Mouse (Mus musculus) frontal cortex, adult 2 months (tissue): Measurements from ENCODE around the gene Klhl12. TPM values are rescaled to one million over a fixed set of nuclear protein-coding genes. Genes with fewer than 3 reads are reported as not detected.
"Not testable (repeated sequence)": the region's sequence is repeated elsewhere in the genome, so short reads cannot be mapped to it uniquely, and the experiment has no call there.

Experiments used
- DNase-seq, 2 experiments: peaks; one replicate each; pipeline ENCODE4 v3.0.0; 2022; ENCODE audit warnings: low spot score in 1 of 2; ENCODE audit errors: extremely low spot score in 1 of 2
- polyA plus RNA-seq: library from polyadenylated mRNA; depleted of rRNA; stranded (reverse); fragments of >200 nt; gene quantifications from 2 replicates; pipeline ENCODE4 v1.2.3, GENCODE M21; 2012; rRNA removed

Gene Klhl12
- polyA plus RNA-seq = 26.5 and 28.4 TPM in 2 replicates

- DNase-seq = peak; percentile 89 to 97
Observed at GRCm38 (mm10) chr1:134454904-134455824, at the start of gene Klhl12. Klhl12 (plus strand) TSS chr1:134455531.

DNA sequence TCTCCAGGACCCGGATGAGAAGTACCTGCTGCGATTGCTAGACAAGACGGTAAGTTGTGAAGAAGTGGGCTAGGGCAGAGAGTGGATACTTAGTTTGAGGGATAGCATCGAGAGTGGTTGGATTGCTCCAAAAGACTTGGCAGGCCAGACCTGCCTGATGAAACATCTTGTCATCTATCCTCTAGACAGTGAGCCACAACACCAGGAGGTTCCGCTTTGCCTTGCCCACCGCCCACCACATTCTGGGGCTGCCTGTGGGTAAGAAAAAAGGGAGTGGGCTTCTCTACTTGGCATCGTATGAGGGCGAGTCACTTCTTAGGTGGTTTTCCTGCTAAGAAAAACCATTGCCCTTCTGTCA lies 48.9 kb upstream of the Klhl12 start:
- DNase-seq = no peak

DNA sequence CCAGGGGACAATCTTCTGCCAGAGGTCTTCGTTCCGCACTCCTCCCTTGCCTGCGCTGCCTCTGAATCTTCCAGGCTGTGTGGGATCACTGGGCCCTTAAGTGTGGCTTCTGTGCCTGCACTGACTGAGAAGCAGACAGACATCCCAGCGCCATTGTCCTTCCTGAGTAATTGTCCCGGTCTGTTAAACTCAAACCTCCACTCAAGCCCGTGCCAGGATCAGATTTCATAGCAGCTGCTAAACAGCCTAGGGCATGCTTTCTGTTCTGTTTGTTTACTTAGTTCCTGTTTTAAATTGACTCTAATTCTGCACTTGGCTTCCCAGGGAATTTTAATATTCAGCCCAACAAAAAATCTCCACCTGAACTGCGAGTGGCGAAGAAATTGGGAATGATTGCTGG lies 47.3 kb upstream of the Klhl12 start:
- DNase-seq = no peak

GRCm38 (mm10) chr1:134411706-134412629 lies 43.4 kb upstream of the Klhl12 start:
- no peak for DNase-seq

DNA sequence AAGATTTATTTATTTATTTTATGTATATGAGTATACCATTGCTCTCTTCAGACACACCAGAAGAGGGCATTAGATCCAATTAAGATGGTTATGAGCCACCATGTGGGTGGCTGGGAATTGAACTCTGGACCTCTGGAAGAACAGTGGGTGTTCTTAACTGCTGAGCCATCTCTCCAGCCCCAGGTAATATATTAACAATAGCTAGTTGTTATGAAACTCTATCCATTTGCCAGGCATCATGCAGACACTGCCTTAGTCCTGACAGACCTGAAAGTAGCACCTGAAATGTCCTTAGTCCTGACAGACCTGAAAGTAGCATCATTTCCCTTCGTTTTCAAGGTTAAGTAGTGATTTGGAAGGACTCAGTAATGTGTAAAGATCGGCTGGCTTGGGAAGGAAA lies 41.3 kb upstream of the Klhl12 start:
- DNase-seq = no peak

- no peak for DNase-seq
Observed at GRCm38 (mm10) chr1:134414501-134415167, 40.7 kb upstream of the Klhl12 start.

DNA sequence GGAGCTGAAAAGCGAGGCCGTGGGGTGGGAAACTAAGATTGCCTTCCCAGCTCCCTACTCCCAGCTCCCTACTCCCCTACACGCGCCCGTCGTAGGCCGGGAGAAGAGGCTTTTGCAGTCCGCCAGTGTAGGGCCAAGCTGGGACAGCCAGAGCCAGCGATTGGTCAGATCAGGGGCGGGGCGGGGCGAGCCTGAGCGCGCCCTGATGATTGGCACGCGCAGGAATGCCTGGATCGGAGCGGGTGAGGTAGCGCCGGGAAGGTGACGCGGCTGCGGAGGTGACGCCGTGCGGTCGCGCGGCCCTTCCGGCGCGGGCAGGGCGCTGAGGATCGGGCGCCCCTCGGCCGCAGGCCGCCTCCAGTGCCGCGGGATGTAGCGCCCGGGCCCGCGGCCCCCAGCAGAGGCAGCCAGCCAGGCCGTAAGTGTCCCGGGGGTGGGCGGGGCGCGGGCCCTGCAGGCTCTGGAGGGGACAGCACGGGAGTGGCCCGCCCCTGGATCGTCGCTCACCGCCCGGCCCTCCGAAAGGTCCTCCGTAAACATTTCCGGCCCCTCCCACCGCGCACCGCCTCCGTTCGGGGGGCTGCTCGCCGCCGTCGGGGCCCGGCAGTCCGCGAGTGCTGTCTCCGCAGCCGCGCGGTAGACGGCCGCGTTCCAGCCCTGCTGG lies 40.0 kb upstream of the Klhl12 start, which contains the start of gene Adipor1:
Gene Adipor1 (plus strand): TSS at position 211 of the 664 bp plus-strand sequence.
- peak; percentile 96 to 98 for DNase-seq

- DNase-seq = no peak
Observed at GRCm38 (mm10) chr1:134418414-134418975, 36.8 kb upstream of the Klhl12 start.

DNA sequence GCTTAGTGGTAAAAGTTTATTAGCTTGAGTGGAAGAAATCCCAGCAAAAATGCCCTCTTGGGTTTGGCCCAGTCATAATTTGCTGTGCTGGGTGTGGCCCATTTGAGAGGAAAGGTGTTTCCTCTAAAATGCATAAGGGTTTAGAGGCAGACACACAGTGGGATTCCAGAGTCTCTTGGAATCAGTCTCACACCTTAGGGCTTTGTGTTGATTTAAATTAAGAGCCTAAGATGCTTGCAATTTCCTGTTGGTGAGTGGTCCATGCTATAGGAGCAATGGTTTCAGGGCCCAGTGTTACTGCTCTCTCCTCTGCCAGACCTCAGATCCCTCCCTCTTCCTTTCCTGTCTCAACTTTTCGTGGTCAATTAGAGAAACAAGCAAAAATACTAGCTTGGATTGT lies 36.2 kb upstream of the Klhl12 start:
- no peak for DNase-seq

DNA sequence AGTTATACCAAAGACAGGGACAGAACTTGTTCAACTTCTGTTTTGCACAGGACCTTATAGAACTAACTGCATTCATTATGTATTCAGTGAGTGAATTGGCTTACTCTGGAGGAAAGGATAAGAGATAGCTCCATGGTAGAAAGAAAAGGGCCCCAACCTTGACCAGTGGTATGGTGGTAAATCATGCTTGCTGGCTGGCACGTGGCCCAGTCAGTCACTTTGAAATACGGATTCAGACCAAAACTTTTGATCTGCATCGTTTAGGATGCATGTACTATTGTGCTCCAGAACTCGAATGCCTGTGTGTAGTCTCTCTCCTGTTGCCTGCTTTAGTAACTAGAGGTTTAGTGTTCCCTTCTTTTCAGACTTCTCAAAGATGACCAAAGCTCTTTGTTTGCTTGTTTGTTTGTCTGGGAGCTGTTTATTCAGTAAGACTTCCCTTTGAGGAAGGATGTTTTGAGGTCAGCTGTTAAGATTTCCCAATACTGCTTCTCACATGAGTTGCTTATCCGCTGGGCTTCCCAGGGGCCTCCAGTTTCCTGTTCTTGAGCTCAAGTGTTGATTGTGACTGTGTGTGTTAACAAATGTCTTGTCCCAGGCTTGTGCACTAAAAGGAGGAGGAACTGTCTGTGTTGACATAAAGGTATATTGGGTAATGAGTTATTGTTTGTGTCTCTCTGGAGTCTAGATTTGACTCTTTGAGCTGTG lies 35.4 kb upstream of the Klhl12 start:
- DNase-seq = no peak

DNA sequence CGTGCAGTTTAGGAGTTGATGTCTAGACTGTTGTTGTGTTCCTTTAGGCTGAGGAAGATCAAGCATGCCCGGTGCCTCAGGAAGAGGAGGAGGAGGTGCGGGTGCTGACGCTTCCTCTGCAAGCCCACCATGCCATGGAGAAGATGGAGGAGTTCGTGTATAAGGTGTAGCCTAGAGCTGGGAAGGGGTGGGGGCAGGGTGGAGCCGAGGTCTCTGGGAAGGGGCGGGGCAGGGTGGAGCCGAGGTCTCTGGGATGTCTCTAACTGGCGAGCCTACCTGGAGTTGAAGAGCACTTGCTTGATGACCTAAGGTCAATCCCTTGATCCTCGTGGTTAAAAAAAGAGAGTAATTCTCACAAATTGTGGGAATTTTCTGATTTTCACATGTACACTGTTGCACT lies 31.4 kb upstream of the Klhl12 start:
- no peak for DNase-seq

GRCm38 (mm10) chr1:134426289-134426688 lies 29.0 kb upstream of the Klhl12 start:
- DNase-seq = no peak

DNA sequence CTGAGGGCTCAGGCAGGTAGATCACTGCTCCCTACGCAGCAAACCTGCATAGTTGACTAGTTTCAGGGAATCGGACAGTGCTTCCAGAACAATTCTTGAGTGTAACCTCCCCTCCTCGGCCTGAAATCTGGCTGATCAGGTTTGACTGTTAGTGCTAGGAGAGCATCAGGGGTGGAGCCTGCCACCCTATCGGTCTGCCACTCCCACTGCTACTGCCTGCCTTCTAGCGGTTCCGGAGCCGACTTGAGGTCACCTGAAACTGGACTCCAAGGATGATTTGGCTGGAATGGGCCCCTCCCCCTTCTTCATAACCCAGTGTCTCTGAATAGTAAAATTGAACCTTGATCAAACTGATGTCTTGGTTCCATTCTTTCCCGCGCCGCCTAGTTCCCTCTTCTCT lies 22.3 kb upstream of the Klhl12 start:
- DNase-seq = no peak

DNA sequence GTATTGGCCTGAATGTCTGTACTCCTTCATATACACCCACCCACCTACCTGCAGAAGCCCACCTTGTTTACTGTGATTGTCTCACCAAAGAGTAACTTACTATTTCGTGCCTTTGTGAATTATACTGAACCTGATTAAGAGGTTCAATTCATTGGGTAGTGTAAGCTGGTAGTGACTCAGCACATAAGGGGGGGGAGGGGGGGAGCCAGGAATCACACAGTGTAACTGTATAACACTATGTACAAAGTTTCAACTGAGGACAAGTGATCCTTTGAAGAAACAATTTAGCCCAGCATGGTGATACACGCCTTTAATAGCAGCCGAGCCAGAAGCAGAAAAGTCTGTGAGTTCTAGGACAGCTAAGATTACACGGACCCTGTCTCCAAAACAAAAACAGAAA lies 21.9 kb upstream of the Klhl12 start:
- no peak for DNase-seq

DNA sequence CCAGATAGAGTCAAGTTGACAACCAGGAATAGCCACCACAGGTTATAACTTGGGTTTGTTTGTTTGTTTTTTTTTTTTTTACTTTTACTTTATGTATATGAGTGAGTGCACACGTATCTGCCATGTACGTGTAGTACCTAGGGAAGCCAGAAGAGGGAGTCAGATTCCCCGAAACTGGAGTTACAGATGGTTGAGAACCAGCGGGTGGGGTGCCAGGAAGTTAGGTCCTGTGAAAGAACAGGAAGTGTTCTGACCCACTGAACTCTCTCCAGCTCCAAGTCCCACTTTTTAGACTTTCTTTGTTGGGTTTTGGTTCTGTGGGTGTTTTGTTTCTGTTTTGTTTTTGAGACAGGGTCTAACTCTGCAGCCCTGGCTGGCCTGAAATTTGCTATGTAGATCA lies 19.9 kb upstream of the Klhl12 start:
- DNase-seq = no peak

DNA sequence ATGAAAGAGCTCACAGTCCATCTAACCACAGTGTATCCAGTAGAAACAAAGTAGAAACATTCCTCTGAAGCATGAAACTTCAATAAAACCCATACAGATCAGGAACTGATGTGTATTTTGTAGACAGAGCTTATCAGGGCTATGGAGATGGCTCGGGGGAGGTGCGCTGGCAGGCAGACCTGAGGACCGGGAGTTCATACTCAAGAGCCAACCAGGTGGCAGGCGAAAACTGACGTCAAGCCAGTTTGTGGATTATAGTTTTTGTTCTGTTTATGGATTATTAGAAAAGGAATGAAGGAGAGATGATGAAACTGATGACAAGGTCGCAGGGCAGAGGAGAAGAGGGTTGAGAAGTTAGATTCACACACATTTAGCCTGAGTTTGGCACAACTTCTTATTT lies 14.9 kb upstream of the Klhl12 start:
- no peak for DNase-seq

DNA sequence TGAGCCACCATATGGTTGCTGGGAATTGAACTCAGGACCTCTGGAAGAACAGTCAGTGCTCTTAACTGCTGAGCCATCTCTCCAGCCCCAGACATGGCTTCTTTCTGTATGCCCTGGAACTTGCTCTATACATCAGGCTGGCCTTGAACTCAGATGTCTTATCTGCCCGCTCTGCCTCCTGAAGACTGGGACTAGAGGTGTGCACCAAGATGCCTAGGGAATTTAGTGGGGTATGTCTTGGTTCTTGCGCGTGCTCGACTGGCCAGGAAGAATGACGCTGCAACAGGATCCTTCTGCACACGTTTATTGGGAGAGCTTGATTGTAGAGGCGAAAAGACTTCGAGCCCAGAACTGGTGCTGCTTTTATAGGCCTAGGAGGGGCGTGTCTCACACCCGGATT lies 13.6 kb upstream of the Klhl12 start:
- DNase-seq = not testable (repeated sequence)

DNA sequence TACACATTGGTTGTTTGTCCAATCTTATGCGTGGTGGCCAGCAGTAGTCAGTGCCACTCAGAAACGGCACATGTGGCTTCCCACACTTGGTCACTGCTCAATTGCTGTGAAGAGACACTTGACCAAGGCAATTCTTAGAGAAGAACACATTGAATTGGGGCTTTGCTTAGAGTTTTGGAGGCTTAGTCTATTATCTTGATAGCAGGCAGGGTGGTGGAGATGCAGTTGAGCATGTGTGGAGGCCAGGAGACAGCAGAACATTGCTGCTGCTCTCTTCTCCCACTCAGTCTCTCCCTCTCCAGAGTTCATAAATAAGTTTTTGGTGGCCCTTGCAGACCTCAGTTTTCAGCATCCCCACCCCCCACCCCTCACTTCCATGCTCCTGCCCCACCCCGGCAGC lies 12.9 kb upstream of the Klhl12 start:
- no peak for DNase-seq

DNA sequence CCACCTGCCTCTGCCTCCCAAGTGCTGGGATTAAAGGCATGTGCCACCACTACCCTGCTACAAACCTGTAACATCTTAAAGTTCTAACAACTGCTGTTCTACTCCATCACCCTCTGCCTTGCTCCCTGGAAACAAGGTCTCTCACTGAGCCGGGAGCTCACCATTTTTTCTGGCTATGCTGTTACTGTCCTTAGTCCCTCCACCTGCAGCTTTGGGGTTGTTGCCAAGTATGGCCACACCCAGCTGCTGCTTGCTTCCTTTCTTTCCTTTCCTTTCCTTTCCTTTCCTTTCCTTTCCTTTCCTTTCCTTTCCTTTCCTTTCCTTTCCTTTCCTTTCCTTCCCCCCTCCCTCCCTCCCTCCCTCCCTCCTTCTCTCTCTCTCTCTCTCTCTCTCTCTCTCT lies 12.0 kb upstream of the Klhl12 start:
- DNase-seq = not testable (repeated sequence)
